Comparison of ENCODE assay signal across 13 mouse cellular contexts in genomic region chr1:182503206-182503900, GRCm38 (mm10). TPM values are rescaled to one million over a fixed set of nuclear protein-coding genes. Genes with fewer than 3 reads are reported as not detected.
DNase-seq lines count a peak whose midpoint lies in the region; ATAC-seq and TF ChIP-seq lines count a peak whose summit lies in the region.
"Had no signal": no experiment of that assay in that cellular context is flagged by ENCODE, and none has a peak within 500 bp of the region (broad histone marks: within the 10 kb centered on the region; RNA-seq: fewer than 3 reads in every experiment).

No protein-coding gene starts in this region.

- H3K27me3 ChIP-seq in limb, embryonic 15.5 days, result no peaks in the 10 kb centered on the region
- H3K27me3 ChIP-seq in limb, embryonic 10.5 days (ENCODE audit: low read depth, poor library complexity, severe bottlenecking), result no peaks in the 10 kb centered on the region
- no peaks in the 10 kb centered on the region for H3K27me3 ChIP-seq in testis, adult 2 months (ENCODE audit: control insufficient read depth, insufficient read depth, low read length)
- H3K27me3 ChIP-seq: embryonic facial prominence, embryonic 12.5 days had no signal

- no peaks in the 10 kb centered on the region for H3K9me3 ChIP-seq in limb, embryonic 15.5 days
- no peaks in the 10 kb centered on the region for H3K9me3 ChIP-seq in limb, embryonic 10.5 days (replicated peaks)
- H3K9me3 ChIP-seq: embryonic facial prominence, embryonic 12.5 days had no signal

- H3K36me3 ChIP-seq in limb, embryonic 15.5 days, result peaks cover 30% of the 10 kb centered on the region
- peaks cover 61% of the 10 kb centered on the region for H3K36me3 ChIP-seq in limb, embryonic 10.5 days
- no peaks in the 10 kb centered on the region for H3K36me3 ChIP-seq in testis, adult 2 months (ENCODE audit: control insufficient read depth, insufficient read depth, low read length)

- TF ChIP-seq CTCF in testis, adult 2 months (IDR thresholded peaks at IDR 0.05; ENCODE audit: control insufficient read depth, insufficient read depth, insufficient replicate concordance, low read depth, low read length), result no peak

- no peak overlapping the region for H3K9ac ChIP-seq in limb, embryonic 15.5 days
- H3K9ac ChIP-seq: embryonic facial prominence, embryonic 12.5 days; forebrain, postnatal 0 days had no signal

- no peak for TF ChIP-seq POLR2A in testis, adult 2 months (IDR thresholded peaks at IDR 0.05; ENCODE audit: control insufficient read depth, low read depth, low read length)

- WGBS in limb, embryonic 15.5 days, result 78% methylated on average over 13 of the region's 13 CpGs
- WGBS in limb, embryonic 10.5 days, result 84% methylated on average over 13 of the region's 13 CpGs

- ATAC-seq in limb, embryonic 15.5 days (ENCODE audit: insufficient number of reproducible peaks, low FRiP score, low TSS enrichment, low read depth), result no peak
- ATAC-seq: forebrain, postnatal 0 days had no signal

- peak overlapping the region; percentile 13 for H3K27ac ChIP-seq in limb, embryonic 15.5 days
- H3K27ac ChIP-seq in limb, embryonic 10.5 days, result no peak overlapping the region; the same call in 1 of the 2 replicates
- peak overlapping the region; percentile 15; the same call in 1 of the 2 replicates for H3K27ac ChIP-seq in testis, adult 2 months (ENCODE audit: control insufficient read depth, insufficient read depth, low read depth, low read length)
- H3K27ac ChIP-seq: embryonic facial prominence, embryonic 12.5 days had no signal

- DNase-seq in heart, adult 11 months, result peak; percentile 90
- DNase-seq in heart, adult 8-10 months (ENCODE audit: low spot score), result no peak
- DNase-seq in limb, embryonic 10.5 days (ENCODE audit: low spot score), result no peak
- DNase-seq in testis, postnatal 10 days (ENCODE audit: low spot score), result no peak
- DNase-seq in kidney, adult 11 months, result no peak
- no peak for DNase-seq in spleen, postnatal 14 days (ENCODE audit: low spot score in 2 of 2)
- DNase-seq: cerebellum, adult 11-12 months; gastrocnemius, postnatal 25 days; layer of hippocampus, adult 9-11 months had no signal

- peaks cover 61% of the 10 kb centered on the region for H3K4me1 ChIP-seq in limb, embryonic 15.5 days
- peaks cover 18% of the 10 kb centered on the region for H3K4me1 ChIP-seq in limb, embryonic 10.5 days
- peaks cover 3% of the 10 kb centered on the region for H3K4me1 ChIP-seq in testis, adult 2 months (ENCODE audit: control insufficient read depth, insufficient read depth, low read length)

- no peak overlapping the region for H3K4me3 ChIP-seq in limb, embryonic 15.5 days
- H3K4me3 ChIP-seq in limb, embryonic 10.5 days, result no peak overlapping the region
- H3K4me3 ChIP-seq in testis, adult 2 months (ENCODE audit: control insufficient read depth, low read depth, low read length), result no peak overlapping the region
- H3K4me3 ChIP-seq: embryonic facial prominence, embryonic 12.5 days had no signal

- H3K4me2 ChIP-seq in limb, embryonic 15.5 days, result no peak overlapping the region
- H3K4me2 ChIP-seq: embryonic facial prominence, embryonic 12.5 days had no signal

RNA-seq across cellular contexts. Expression of gene Capn2, which starts 14.1 kb away (rescaled TPM):
- total RNA-seq in heart, adult 8-10 months (2022), result 10 to 100 TPM; 53.7 to 72.8 (median 63.5) TPM
- polyA plus RNA-seq in limb, embryonic 15.5 days (2015; fragmentation: Nextera tagmentation; extraction: Ambion mirVana), result 150 and 151 TPM in 2 replicates
- 65.2 and 86.5 TPM in 2 replicates for polyA plus RNA-seq in limb, embryonic 10.5 days (2016; fragmentation: Nextera tagmentation; extraction: Ambion mirVana)
- polyA plus RNA-seq in testis, adult 2 months (2012; rRNA removed), result 2.4 and 2.8 TPM in 2 replicates

Comparison
In these comparisons a context has a peak if more than half of its experiments do, and no peak if none do; other contexts are left out.
1. RNA of gene Capn2, which starts 14.1 kb away (polyA plus RNA-seq): 150 to 151 TPM in limb, embryonic 15.5 days and 65.2 to 86.5 TPM in limb, embryonic 10.5 days; 2.4 to 2.8 TPM in testis, adult 2 months; every median in the first group is over 10 times any median in the second.